ENCODE assay signal across 7 mouse cellular contexts in genomic region chr3:109025579-109025978, GRCm38 (mm10). TPM values are rescaled to one million over a fixed set of nuclear protein-coding genes. Genes with fewer than 3 reads are reported as not detected.
DNase-seq lines count a peak whose midpoint lies in the region; ATAC-seq and TF ChIP-seq lines count a peak whose summit lies in the region.

No protein-coding gene starts in this region.

- no peak overlapping the region for H3K27ac ChIP-seq in cortical plate, adult 2 months (ENCODE audit: insufficient read depth, low read length)

- peak; percentile 31 for ATAC-seq in inflammation-experienced regulatory T-cells, adult 6 months

- peak; percentile 64 to 68 for DNase-seq in adrenal gland, adult 18-20 months (ENCODE audit: low spot score in 2 of 2)
- peak; percentile 66 for DNase-seq in gastrocnemius, postnatal 14 days
- peak; percentile 69 to 73 for DNase-seq in left cerebral cortex, postnatal 25 days (ENCODE audit: low spot score in 2 of 2)
- peak; percentile 92 for DNase-seq in mesoderm, embryonic 11.5 days (ENCODE audit: low read depth, low spot score)
- DNase-seq in skeletal muscle tissue, adult 2 months (ENCODE audit: low read depth, low spot score): peak; percentile 60

- intact Hi-C loops in gastrocnemius, postnatal 14 days (cut with DNase I; ENCODE audit: low total_unique reads): loop anchor here (5.0 kb wide), 1 partner anchor 37 kb away; no protein-coding TSS in a partner anchor
- intact Hi-C loops in left cerebral cortex, postnatal 25 days (cut with DNase I): no loop called here

- TF ChIP-seq CTCF in cortical plate, adult 2 months (IDR thresholded peaks at IDR 0.05; ENCODE audit: extremely low read depth, insufficient read depth, low read length): peak; percentile 90

- H3K4me3 ChIP-seq in cortical plate, adult 2 months (ENCODE audit: insufficient read depth, low read length): peak overlapping the region; percentile 2; the same call in 1 of the 2 replicates

- TF ChIP-seq POLR2A in cortical plate, adult 2 months (IDR thresholded peaks at IDR 0.05; ENCODE audit: extremely low read depth, insufficient read depth, low read length): no peak

- H3K4me1 ChIP-seq in cortical plate, adult 2 months (ENCODE audit: control insufficient read depth, insufficient read depth, low read length): peaks cover under 1% of the 10 kb centered on the region; the same call in 1 of the 2 replicates

RNA-seq across cellular contexts. Expression of gene Fam102b, which starts 1.8 kb away (rescaled TPM):
- total RNA-seq in adrenal gland, adult 18-20 months (2021): 1 to 10 TPM; 5.0 to 7.9 TPM
- polyA plus RNA-seq in cortical plate, adult 2 months (2012; rRNA removed): 14.2 and 14.8 TPM in 2 replicates
- total RNA-seq in gastrocnemius, postnatal 14 days (2021): 10 to 100 TPM; 11.7 to 18.5 TPM
- 1 to 10 TPM in 2 of 3 experiments, under 1 TPM in 1; 0.82 to 4.4 (median 2.2) TPM for polyA plus RNA-seq in inflammation-experienced regulatory T-cells, adult 6 months (2017; shearing (Covaris generic))
- 10 to 100 TPM; 33.5 to 44.5 TPM for total RNA-seq in left cerebral cortex, postnatal 25 days (2021)

RNA-seq across cellular contexts. Expression of gene Slc25a54, which starts 54.7 kb away (rescaled TPM):
- not detected for total RNA-seq in adrenal gland, adult 18-20 months (2021)
- polyA plus RNA-seq in cortical plate, adult 2 months (2012; rRNA removed): not detected in 2 replicates
- not detected for total RNA-seq in gastrocnemius, postnatal 14 days (2021)
- not detected for polyA plus RNA-seq in inflammation-experienced regulatory T-cells, adult 6 months (2017; shearing (Covaris generic))
- not detected for total RNA-seq in left cerebral cortex, postnatal 25 days (2021)
